29 mouse cellular contexts compared by ENCODE assay signal in genomic region chr12:100264941-100265340, GRCm38 (mm10).
DNase-seq lines count a peak whose midpoint lies in the region; ATAC-seq and TF ChIP-seq lines count a peak whose summit lies in the region.
"Had no signal": no experiment of that assay in that cellular context is flagged by ENCODE, and none has a peak within 500 bp of the region (broad histone marks: within the 10 kb centered on the region; RNA-seq: fewer than 3 reads in every experiment).

No protein-coding gene starts in this region.

- ATAC-seq in forebrain, embryonic 16.5 days, result no peak
- no peak for ATAC-seq in forebrain, embryonic 11.5 days (replicated peaks; ENCODE audit: low FRiP score)
- ATAC-seq in midbrain, embryonic 16.5 days, result no peak
- ATAC-seq in heart, embryonic 12.5 days (ENCODE audit: insufficient number of reproducible peaks, low FRiP score), result no peak
- ATAC-seq: activated CD4-positive, CD25-positive, alpha-beta regulatory T cell, adult 4 months; inflammation-experienced regulatory T-cells, adult 6 months; lung, postnatal 0 days had no signal

- H3K4me1 ChIP-seq in forebrain, embryonic 16.5 days (replicated peaks; ENCODE audit: control insufficient read depth, insufficient read depth, low read length), result peaks cover 19% of the 10 kb centered on the region
- 0 out of 2 replicates have a peak, but pooled peaks cover 2% of the 10 kb centered on the region for H3K4me1 ChIP-seq in forebrain, embryonic 11.5 days (replicated peaks; ENCODE audit: control insufficient read depth, insufficient read depth, low read length)
- peaks cover 13% of the 10 kb centered on the region for H3K4me1 ChIP-seq in midbrain, embryonic 16.5 days (ENCODE audit: control insufficient read depth, insufficient read depth, low read length)
- 0 out of 2 replicates have a peak, but pooled peaks cover 5% of the 10 kb centered on the region for H3K4me1 ChIP-seq in heart, embryonic 12.5 days (replicated peaks)
- H3K4me1 ChIP-seq: heart, embryonic 13.5 days; limb, embryonic 10.5 days; stomach, embryonic 15.5 days had no signal

- peak overlapping the region; percentile 51 for H3K27ac ChIP-seq in forebrain, embryonic 16.5 days (ENCODE audit: low read length)
- no peak overlapping the region for H3K27ac ChIP-seq in forebrain, embryonic 11.5 days (ENCODE audit: low read depth, low read length)
- H3K27ac ChIP-seq in layer of hippocampus, adult 2 months, result peak overlapping the region; percentile 90
- peak overlapping the region; percentile 75 for H3K27ac ChIP-seq in midbrain, embryonic 16.5 days (ENCODE audit: low read length)
- H3K27ac ChIP-seq in heart, embryonic 12.5 days (ENCODE audit: poor library complexity, severe bottlenecking), result no peak overlapping the region
- H3K27ac ChIP-seq: embryonic facial prominence, embryonic 13.5 days; forebrain, embryonic 10.5 days; heart, adult 2 months; heart, embryonic 13.5 days; limb, embryonic 10.5 days; limb, embryonic 15.5 days; liver, embryonic 13.5 days; macrophage; stomach, embryonic 15.5 days had no signal

- TF ChIP-seq CTCF in layer of hippocampus, adult 2 months (conservative IDR thresholded peaks at IDR 0.05), result no peak

- H3K27me3 ChIP-seq in forebrain, embryonic 16.5 days (replicated peaks; ENCODE audit: control insufficient read depth, insufficient read depth, low read length), result no peaks in the 10 kb centered on the region
- no peaks in the 10 kb centered on the region for H3K27me3 ChIP-seq in forebrain, embryonic 11.5 days (ENCODE audit: control insufficient read depth, insufficient read depth, low read length)
- H3K27me3 ChIP-seq in midbrain, embryonic 16.5 days (ENCODE audit: control insufficient read depth, insufficient read depth, low read depth, low read length), result no peaks in the 10 kb centered on the region
- H3K27me3 ChIP-seq in heart, embryonic 12.5 days (replicated peaks), result peaks cover 6% of the 10 kb centered on the region; the same call in 1 of the 2 replicates
- H3K27me3 ChIP-seq: limb, embryonic 15.5 days; liver, embryonic 13.5 days; neural tube, embryonic 15.5 days; stomach, embryonic 15.5 days had no signal

- 89% methylated on average over 4 of the region's 4 CpGs for WGBS in forebrain, embryonic 16.5 days
- 86% methylated on average over 4 of the region's 4 CpGs for WGBS in forebrain, embryonic 11.5 days
- 82% methylated on average over 4 of the region's 4 CpGs for WGBS in midbrain, embryonic 16.5 days
- WGBS in heart, embryonic 12.5 days, result 60% methylated on average over 4 of the region's 4 CpGs

- H3K9ac ChIP-seq in forebrain, embryonic 16.5 days (replicated peaks; ENCODE audit: low read depth, low read length), result no peak overlapping the region
- H3K9ac ChIP-seq in forebrain, embryonic 11.5 days (ENCODE audit: low read length), result no peak overlapping the region
- H3K9ac ChIP-seq in midbrain, embryonic 16.5 days (ENCODE audit: low read depth, low read length), result no peak overlapping the region
- no peak overlapping the region for H3K9ac ChIP-seq in heart, embryonic 12.5 days
- H3K9ac ChIP-seq: embryonic facial prominence, embryonic 13.5 days; heart, embryonic 13.5 days; limb, embryonic 15.5 days; liver, embryonic 13.5 days; neural tube, embryonic 15.5 days; stomach, embryonic 15.5 days had no signal

- no peak overlapping the region for H3K4me2 ChIP-seq in forebrain, embryonic 16.5 days (ENCODE audit: low read length)
- no peak overlapping the region for H3K4me2 ChIP-seq in forebrain, embryonic 11.5 days (ENCODE audit: low read depth, low read length, severe bottlenecking)
- no peak overlapping the region for H3K4me2 ChIP-seq in midbrain, embryonic 16.5 days (ENCODE audit: low read length)
- no peak overlapping the region for H3K4me2 ChIP-seq in heart, embryonic 12.5 days
- H3K4me2 ChIP-seq: embryonic facial prominence, embryonic 13.5 days; heart, embryonic 13.5 days; limb, embryonic 15.5 days; liver, embryonic 13.5 days; neural tube, embryonic 15.5 days; stomach, embryonic 15.5 days had no signal

- peak; percentile 63 for DNase-seq in cerebellum, adult 11-12 months
- no peak for DNase-seq in cerebellum, adult 18-20 months
- DNase-seq in forebrain, embryonic 11.5 days (ENCODE audit: low spot score), result no peak
- no peak for DNase-seq in layer of hippocampus, adult 2 months (ENCODE audit: low spot score in 2 of 2)
- DNase-seq in layer of hippocampus, adult 9-11 months, result no peak
- DNase-seq: adrenal gland, adult 2 months; adrenal gland, postnatal 36 days; embryo, embryonic 11 days; heart, adult 2 months; heart, postnatal 10 days; kidney, adult 11 months; kidney, postnatal 14 days; liver, embryonic 13.5 days; lung, adult 18-20 months; right cerebral cortex, postnatal 25 days had no signal

- H3K4me3 ChIP-seq in forebrain, embryonic 16.5 days (replicated peaks; ENCODE audit: low read length), result no peak overlapping the region
- H3K4me3 ChIP-seq in forebrain, embryonic 11.5 days (ENCODE audit: low read depth, low read length), result no peak overlapping the region
- H3K4me3 ChIP-seq in layer of hippocampus, adult 2 months, result no peak overlapping the region
- no peak overlapping the region for H3K4me3 ChIP-seq in midbrain, embryonic 16.5 days (ENCODE audit: low read depth, low read length)
- H3K4me3 ChIP-seq in heart, embryonic 12.5 days, result no peak overlapping the region
- H3K4me3 ChIP-seq: embryonic facial prominence, embryonic 13.5 days; forebrain, embryonic 10.5 days; heart, adult 2 months; heart, embryonic 13.5 days; limb, embryonic 10.5 days; limb, embryonic 15.5 days; liver, embryonic 13.5 days; neural tube, embryonic 15.5 days; stomach, embryonic 15.5 days had no signal

- H3K36me3 ChIP-seq in forebrain, embryonic 16.5 days (ENCODE audit: control insufficient read depth, insufficient read depth), result no peaks in the 10 kb centered on the region
- H3K36me3 ChIP-seq in forebrain, embryonic 11.5 days (ENCODE audit: control insufficient read depth, insufficient read depth, low read length), result no peaks in the 10 kb centered on the region
- H3K36me3 ChIP-seq in midbrain, embryonic 16.5 days (ENCODE audit: control insufficient read depth, insufficient read depth, low read length), result no peaks in the 10 kb centered on the region
- no peaks in the 10 kb centered on the region for H3K36me3 ChIP-seq in heart, embryonic 12.5 days
- H3K36me3 ChIP-seq: embryonic facial prominence, embryonic 13.5 days; forebrain, embryonic 10.5 days; heart, embryonic 13.5 days; limb, embryonic 10.5 days; limb, embryonic 15.5 days; liver, embryonic 13.5 days; neural tube, embryonic 15.5 days; stomach, embryonic 15.5 days had no signal

- no peaks in the 10 kb centered on the region for H3K9me3 ChIP-seq in forebrain, embryonic 16.5 days (ENCODE audit: control insufficient read depth, low read length)
- H3K9me3 ChIP-seq in forebrain, embryonic 11.5 days (ENCODE audit: control insufficient read depth, low read length), result no peaks in the 10 kb centered on the region
- no peaks in the 10 kb centered on the region for H3K9me3 ChIP-seq in midbrain, embryonic 16.5 days (replicated peaks; ENCODE audit: control insufficient read depth, low read length, poor library complexity, severe bottlenecking)
- no peaks in the 10 kb centered on the region for H3K9me3 ChIP-seq in heart, embryonic 12.5 days (replicated peaks)
- H3K9me3 ChIP-seq: embryonic facial prominence, embryonic 13.5 days; forebrain, embryonic 10.5 days; heart, embryonic 13.5 days; limb, embryonic 10.5 days; limb, embryonic 15.5 days; liver, embryonic 13.5 days; neural tube, embryonic 15.5 days; stomach, embryonic 15.5 days had no signal

Comparison
In these comparisons a context has a peak if more than half of its experiments do, and no peak if none do; other contexts are left out.
1. H3K27ac ChIP-seq: peak in forebrain, embryonic 16.5 days (single experiment), layer of hippocampus, adult 2 months (single experiment) and midbrain, embryonic 16.5 days (single experiment); none in forebrain, embryonic 11.5 days (single experiment) and heart, embryonic 12.5 days (single experiment).